Mouse (Mus musculus) naive thymus-derived CD4-positive, alpha-beta T cell, adult 2 months (primary cell): ENCODE results near the gene Adgrl1.

ENCODE experiments used
- DNase-seq: peaks from one replicate; pipeline ENCODE4 v3.0.0-alpha.2; 2011; ENCODE audit warnings: low read depth

Gene Adgrl1

GRCm38 (mm10) chr8:83901566-83902485 is 1.9 kb downstream of the Adgrl1 start:
- DNase-seq = no peak

GRCm38 (mm10) chr8:83902961-83903666 is 3.2 kb downstream of the Adgrl1 start:
- peak; percentile 37 for DNase-seq

GRCm38 (mm10) chr8:83908583-83908982 is 8.7 kb downstream of the Adgrl1 start:
- no peak for DNase-seq

- no peak for DNase-seq
Observed at GRCm38 (mm10) chr8:83909311-83909710, 9.4 kb downstream of the Adgrl1 start.

GRCm38 (mm10) chr8:83911809-83912731 is 12.2 kb downstream of the Adgrl1 start:
- no peak for DNase-seq

- DNase-seq = no peak
Observed at GRCm38 (mm10) chr8:83914232-83914631, 14.3 kb downstream of the Adgrl1 start.

GRCm38 (mm10) chr8:83914860-83915259 is 15.0 kb downstream of the Adgrl1 start:
- DNase-seq = no peak

GRCm38 (mm10) chr8:83916015-83916414 is 16.1 kb downstream of the Adgrl1 start:
- no peak for DNase-seq

GRCm38 (mm10) chr8:83917566-83917965 is 17.7 kb downstream of the Adgrl1 start:
- no peak for DNase-seq

GRCm38 (mm10) chr8:83921558-83921957 is 21.7 kb downstream of the Adgrl1 start:
- peak; percentile 88 for DNase-seq

- no peak for DNase-seq
Observed at GRCm38 (mm10) chr8:83922727-83923126, 22.8 kb downstream of the Adgrl1 start.

- no peak for DNase-seq
Observed at GRCm38 (mm10) chr8:83924585-83924984, 24.7 kb downstream of the Adgrl1 start.

- DNase-seq = no peak
Observed at GRCm38 (mm10) chr8:83926266-83926665, 26.4 kb downstream of the Adgrl1 start.

- no peak for DNase-seq
Observed at GRCm38 (mm10) chr8:83934222-83934621, 34.3 kb downstream of the Adgrl1 start.

GRCm38 (mm10) chr8:83934994-83935393 is 35.1 kb downstream of the Adgrl1 start:
- DNase-seq = no peak

- no peak for DNase-seq
Observed at GRCm38 (mm10) chr8:83935435-83935834, 35.5 kb downstream of the Adgrl1 start.

- DNase-seq = no peak
Observed at GRCm38 (mm10) chr8:83937645-83938044, 37.7 kb downstream of the Adgrl1 start.

- DNase-seq = no peak
Observed at GRCm38 (mm10) chr8:83938330-83938729, 38.4 kb downstream of the Adgrl1 start.

GRCm38 (mm10) chr8:83941066-83941677 is 41.3 kb downstream of the Adgrl1 start:
- no peak for DNase-seq

- no peak for DNase-seq
Observed at GRCm38 (mm10) chr8:83942446-83942845, 42.5 kb downstream of the Adgrl1 start.

GRCm38 (mm10) chr8:83945540-83945939 is 45.6 kb downstream of the Adgrl1 start:
- DNase-seq = no peak

GRCm38 (mm10) chr8:83954749-83955105 is 54.8 kb downstream of the Adgrl1 start:
- DNase-seq = no peak
